ENCODE assay signal across 17 mouse cellular contexts in genomic region chr2:58604791-58605190, GRCm38 (mm10). TPM values are rescaled to one million over a fixed set of nuclear protein-coding genes. Genes with fewer than 3 reads are reported as not detected.
"Had no signal": no experiment of that assay in that cellular context is flagged by ENCODE, and none has a peak within 500 bp of the region (broad histone marks: within the 10 kb centered on the region; RNA-seq: fewer than 3 reads in every experiment).

No protein-coding gene starts in this region.

- H3K9me3 ChIP-seq: neural tube, embryonic 13.5 days; neural tube, embryonic 15.5 days; stomach, embryonic 15.5 days had no signal

- H3K27me3 ChIP-seq: neural tube, embryonic 13.5 days; neural tube, embryonic 15.5 days; stomach, embryonic 15.5 days had no signal

- H3K4me3 ChIP-seq: neural tube, embryonic 13.5 days; neural tube, embryonic 15.5 days; stomach, embryonic 15.5 days had no signal

- H3K27ac ChIP-seq: neural tube, embryonic 13.5 days; neural tube, embryonic 15.5 days; stomach, embryonic 15.5 days; stomach, postnatal 0 days had no signal

- H3K4me1 ChIP-seq: neural tube, embryonic 13.5 days; neural tube, embryonic 15.5 days; stomach, embryonic 15.5 days had no signal

- H3K4me2 ChIP-seq: neural tube, embryonic 13.5 days; neural tube, embryonic 15.5 days; stomach, embryonic 15.5 days had no signal

- H3K36me3 ChIP-seq: neural tube, embryonic 13.5 days; neural tube, embryonic 15.5 days; stomach, embryonic 15.5 days had no signal

- DNase-seq: retina, postnatal 1 day; right cerebral cortex, adult 18-20 months; right cerebral cortex, postnatal 14 days; right cerebral cortex, postnatal 25 days; right cerebral cortex, postnatal 4 days; spleen, adult 18-20 months; thymus, adult 18-20 months; thymus, adult 2 months; thymus, postnatal 14 days; thymus, postnatal 25 days; thymus, postnatal 36 days; thymus, postnatal 4 days had no signal

- H3K9ac ChIP-seq: neural tube, embryonic 13.5 days; neural tube, embryonic 15.5 days; stomach, embryonic 15.5 days had no signal

RNA-seq across cellular contexts. Expression of gene Upp2, which starts 37.7 kb away (rescaled TPM):
- total RNA-seq: neutrophil, adult 5-6 weeks had no signal

RNA-seq across cellular contexts. Expression of gene Acvr1, which starts 37.8 kb away (rescaled TPM):
- total RNA-seq: neutrophil, adult 5-6 weeks had no signal
